Mouse (Mus musculus) frontal cortex, postnatal 36 days (tissue): ENCODE data around the gene Eya2.

Source experiments
- DNase-seq, 2 experiments: peaks; one replicate each; pipeline ENCODE4 v3.0.0; 2022; ENCODE audit warnings: low spot score in 2 of 2

Eya2 gene

DNA sequence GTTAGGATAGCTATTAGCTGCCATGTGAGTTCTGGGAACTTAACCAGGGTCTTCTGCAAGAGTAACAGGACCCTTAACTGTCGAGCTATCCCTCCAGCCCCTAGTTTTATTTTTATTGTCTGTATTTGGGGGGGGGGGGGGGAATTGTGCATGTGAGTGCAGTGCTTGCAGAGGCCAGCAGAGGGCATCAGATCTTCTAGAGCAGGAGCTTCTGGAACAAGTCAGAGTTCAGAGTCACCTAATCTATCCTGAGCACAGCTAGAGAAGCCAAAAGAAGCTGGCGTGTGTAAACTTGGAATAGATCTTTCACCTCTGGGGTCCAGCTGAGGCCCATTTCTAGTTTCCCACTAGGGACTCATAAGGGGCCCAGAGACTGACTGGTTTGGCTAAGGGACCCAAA is 1.1 kb upstream of the Eya2 start:
- no peak for DNase-seq

DNA sequence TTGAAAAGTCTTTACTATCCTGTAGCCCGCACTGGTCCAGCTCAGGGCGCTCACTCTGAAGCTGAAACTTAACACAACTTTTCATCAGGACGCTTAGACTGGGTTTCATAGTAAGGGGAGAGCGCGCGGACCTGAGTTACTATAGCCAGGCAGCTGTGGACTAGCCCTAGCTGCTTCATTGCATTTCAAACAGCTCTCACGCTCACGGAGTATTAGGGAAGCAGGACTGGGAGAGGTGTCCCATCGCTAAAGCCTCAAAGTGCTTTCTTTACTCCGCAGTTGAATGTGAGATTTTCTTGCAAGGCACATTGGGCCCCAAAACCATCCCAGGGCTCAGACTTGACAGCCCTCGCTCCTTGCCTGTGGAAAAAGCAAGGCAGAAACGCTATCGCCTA is 841 bp downstream of the Eya2 start:
- DNase-seq = no peak

DNA sequence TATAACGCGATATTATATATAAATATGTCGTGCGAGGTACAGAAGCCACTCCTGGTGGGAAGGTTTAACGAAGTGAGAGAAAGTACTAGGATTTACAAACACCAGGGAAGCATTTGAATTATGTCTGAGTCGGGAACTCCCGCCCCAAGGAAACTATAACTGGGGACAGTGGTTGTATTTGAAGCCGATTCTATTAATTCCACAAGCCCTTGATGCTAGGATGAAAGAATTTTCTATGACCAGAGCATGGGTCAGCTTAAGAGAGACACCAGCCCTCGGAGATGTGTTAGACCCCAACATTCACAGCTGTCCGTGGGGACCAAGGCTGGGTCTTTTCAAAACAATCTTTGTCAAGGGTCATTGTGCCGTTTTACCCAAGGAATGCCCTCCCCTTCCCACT is 1.3 kb downstream of the Eya2 start:
- no peak for DNase-seq

DNA sequence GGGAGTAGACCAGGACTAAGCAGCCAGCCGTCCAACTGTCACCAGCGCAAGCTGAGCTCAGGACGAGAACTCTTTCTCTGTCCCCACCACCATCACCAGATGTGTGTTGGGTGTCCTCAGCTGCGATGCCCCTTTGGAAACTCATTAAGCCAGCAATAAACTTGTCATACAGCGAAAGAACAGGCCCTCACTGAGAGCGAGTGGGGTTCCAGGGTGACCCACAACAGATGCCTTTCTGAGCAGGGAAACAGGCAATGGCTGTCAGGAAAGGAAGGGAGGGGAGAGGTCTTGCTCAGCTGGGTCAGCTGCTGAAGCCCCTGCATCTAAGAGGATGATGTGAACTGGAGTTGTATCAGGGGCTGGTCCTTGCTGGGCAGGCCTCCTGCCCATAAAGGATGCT is 2.7 kb downstream of the Eya2 start:
- DNase-seq = no peak

DNA sequence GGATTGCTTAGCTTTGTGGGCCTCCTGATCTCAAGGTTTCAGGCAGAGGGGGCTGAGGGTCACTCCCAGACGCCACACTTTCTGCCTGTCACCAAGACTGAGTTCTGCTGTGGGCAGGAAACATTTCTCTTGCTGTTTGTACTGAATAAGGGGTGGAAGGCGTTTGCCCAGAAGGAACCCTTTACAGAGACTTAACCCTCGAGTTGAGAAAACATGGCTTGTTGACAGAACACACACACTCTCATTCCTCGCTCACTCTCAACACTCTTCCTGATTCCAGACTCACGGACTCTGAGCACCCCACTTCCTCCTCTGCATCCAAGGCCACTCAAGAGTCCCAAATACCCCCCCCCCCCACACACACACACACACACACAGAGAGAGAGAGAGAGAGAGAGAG is 3.3 kb downstream of the Eya2 start:
- DNase-seq = no peak

DNA sequence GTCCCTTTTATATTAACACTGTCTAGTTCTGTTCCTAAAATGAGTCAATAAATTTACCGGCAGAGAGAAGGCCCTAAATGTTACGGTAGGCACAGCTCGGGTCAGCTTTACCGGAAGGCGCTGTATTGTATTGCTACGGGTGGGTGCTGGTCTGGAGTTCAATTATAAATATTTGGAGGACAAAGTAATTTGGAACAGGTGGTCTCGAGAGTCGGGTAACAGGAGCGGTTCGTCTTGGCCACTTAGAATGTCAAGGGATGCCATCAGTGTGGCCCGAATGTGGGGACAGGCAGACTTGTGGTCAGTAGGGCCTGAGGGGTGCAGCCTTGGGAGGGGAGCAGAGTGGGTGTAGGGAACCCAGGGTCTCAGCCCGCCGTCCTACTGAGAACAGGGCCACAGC is 4.7 kb downstream of the Eya2 start:
- DNase-seq = no peak

DNA sequence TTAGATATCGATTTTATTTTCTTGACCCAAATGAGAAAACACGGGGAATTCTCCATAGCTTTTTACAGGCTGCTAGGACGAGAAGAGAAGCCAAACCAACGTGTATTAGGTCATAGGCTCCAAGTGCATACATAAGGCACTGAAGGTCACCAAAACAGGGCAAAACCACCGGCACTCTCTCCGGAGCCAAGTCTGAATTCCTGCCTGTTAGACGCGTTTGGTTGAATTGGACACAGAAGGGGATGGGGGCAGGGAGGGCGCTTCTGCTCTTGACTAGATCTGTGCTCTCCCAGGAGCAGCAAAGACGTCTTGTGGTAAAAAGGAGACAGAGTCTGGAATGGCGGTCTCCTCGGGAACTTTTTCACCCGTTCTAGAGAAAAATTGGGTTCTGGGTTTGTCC is 6.1 kb downstream of the Eya2 start:
- no peak for DNase-seq

DNA sequence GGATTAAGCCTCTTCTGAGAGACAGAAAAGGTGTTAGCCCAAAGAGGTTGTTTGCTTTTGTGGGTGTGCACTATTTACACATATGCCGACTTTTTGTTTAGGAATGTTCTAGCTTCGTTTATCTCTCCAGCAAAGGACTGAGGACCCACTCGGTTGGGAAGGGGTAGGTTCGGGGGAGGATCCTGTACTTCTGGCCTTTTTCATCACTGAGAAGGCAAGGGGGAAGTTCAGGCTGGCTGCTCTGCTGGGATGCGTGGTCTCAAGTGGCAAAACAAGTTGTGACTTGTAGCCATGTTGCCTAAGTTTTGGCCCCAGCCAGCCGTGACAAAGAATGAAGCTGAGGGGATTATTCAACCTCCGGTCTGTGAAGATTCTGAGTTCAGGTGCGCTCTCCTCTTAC is 6.8 kb downstream of the Eya2 start:
- DNase-seq = no peak

DNA sequence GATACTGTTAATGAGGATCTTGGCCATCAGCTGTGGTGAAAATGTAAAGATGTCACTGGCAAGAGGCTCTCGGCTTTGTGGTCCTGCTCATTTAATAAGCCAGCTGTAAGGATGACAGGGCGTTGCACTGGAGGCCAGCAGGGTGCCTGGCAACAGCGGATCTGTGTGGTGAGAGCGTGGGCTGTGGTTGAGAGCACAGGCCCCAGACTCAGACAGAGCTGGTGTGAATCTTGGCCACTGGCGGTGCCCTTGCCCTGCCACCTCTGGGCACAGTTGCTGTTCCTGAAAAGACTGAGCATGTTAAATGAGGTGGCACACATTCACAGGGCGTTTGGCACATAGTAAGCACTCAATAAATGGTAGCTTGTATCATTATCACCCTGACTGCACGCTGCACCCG is 8.9 kb downstream of the Eya2 start:
- no peak for DNase-seq

DNA sequence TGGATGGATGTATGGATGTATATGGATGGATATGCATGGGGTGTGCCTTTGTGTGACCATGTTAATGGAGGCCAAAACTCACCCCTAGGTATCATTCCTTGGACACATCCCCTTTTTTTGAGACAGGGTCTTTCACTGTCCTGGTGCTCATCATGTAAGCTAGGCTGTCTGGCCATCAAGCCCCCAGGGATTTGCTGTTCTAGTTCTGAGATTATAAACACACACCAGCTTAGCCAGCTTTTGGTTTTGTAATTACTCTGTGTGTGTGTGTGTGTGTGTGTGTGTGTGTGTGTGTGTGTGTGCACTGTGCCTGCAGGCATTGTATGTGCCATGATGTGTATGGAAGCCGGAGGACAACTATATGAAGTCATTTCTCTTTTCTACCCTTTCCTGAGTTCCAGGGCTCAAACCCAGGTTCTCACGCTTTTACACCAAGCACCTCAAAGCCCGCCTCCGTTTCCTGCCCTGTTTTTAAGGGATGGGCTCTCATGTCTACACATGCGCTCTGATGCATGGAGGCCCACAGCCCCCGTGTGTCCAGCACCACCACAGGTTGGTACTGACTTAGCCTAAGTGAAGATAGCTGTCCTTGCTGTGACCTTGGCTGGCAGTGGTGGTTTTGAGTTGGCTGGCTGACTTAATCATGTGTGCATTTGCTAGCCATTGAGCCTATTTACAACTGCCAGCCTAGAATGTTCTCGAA is 16.9 kb downstream of the Eya2 start:
- no peak for DNase-seq

DNA sequence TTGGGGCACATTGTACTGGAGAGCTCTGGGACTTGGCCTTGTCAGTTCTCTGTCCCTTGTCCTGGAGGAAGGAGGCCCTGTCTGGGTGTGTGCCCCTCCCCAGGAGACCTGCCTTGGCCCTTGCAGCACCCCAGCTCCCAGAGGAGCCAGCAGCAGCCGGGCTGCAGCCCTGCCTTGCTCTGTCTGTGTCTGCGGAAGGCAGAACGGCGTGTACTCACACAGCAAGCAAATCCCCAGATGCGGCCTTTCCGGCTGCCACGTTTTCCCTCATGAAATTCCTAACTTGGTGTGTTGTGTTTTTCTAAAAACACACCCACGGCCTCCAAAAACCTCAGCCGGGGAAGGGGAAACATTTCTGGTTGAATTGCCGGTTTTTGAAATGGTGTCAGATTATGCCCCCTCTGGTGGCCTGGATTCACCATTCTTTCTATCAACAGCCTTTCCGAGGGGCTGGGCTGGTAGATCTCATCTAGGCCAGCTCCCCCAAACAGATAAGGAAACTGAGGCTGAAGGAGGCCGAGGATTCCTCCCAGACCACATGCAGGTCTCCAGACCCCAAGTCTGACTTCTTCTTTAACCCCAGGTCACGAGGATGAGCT is 19.0 kb downstream of the Eya2 start:
- peak; percentile 8 to 12 for DNase-seq

DNA sequence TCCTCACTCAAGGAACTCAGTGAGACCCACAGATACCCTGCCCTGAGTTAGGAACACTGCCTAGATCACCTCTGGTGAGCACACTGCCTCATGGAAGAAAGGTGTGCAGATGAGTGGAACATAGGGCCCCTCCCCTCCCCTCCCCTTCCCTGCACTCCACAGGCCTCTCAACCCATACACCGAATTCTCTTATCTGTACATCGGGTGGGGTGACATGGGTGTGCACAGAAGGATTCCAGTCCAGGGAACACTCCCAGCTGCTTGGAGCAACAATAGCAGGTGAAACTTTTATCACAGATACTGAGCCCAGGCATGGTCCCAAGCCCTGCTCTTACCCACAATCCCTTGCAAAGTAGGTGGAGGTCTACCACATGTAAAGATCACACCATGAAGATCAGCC is 26.7 kb downstream of the Eya2 start:
- no peak for DNase-seq

DNA sequence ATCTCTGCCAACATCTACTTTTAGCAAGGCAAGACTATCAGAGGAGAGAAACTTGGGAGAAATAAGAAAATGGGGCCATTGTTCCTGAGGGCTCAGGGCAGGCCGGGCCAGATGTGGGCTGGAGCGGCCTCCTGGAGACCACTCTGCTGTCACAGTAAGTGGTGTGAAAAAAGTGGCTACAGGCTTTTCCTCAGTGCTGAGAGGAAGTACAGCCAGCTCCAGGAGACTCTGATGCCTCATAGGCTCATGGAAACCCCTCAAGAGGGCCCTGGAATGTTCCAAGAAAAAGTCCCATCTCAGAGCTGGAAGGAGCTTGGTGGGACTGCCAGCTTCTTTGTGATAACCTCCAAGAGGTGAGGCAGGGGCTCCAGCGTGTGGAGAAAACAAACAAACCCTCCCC is 27.8 kb downstream of the Eya2 start:
- no peak for DNase-seq

DNA sequence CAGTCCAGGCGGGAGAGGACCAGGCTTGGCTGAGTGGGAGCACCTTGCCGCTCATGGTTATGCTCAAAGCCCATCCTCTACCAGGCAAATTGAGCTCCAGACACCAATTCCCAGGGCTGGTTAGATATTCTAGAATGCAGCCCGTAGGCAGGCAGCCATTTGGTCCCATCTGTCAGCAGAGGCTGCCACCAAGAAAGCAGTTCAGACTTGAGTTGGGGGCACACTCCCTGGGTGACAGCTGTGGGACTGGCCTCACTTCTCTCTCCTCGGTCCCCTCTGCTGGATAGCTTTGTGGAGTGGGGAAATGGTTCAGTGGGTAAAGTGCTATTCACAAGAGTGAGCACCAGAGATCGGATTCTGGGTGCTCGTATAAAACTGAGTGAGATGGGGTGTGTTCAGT is 32.0 kb downstream of the Eya2 start:
- no peak for DNase-seq

DNA sequence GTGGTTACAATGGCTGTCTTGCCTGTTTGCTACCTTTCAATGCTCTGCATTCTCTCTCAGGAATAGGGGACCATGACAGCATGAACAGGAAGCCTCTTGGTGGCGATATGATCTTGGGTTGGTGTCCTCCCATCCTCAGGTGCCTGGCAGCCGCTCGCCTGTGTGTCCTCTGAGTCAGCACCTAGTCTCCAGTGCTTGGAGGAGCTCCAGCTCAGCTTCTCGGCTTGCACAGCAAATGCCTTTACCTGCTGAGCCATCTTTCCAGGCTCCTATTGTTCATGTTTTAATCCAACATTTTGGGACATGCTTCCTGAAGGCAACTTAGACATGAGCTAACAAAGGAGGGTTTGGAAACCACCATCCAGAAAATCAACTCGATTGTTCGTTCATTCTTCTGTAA is 33.1 kb downstream of the Eya2 start:
- DNase-seq = no peak

DNA sequence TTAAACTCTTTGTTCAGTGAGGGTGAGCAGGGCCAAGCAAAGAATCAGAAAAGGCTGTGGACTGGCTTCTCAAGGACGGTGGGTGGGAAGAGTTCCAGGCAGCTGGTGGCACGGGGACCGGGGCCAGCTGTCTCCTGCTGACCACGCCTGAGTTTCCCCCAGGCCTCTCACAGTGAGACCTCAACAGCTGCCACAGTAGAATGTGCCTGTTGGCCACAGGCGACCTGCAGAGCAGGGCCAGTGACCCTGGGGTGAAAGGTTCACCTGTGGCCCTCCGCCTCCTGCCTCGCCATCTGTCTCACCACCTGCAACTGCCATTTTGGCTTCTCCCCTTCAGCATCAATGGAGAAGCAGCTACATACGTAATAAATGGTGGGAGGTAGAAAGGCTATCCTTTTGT is 35.1 kb downstream of the Eya2 start:
- DNase-seq = no peak

DNA sequence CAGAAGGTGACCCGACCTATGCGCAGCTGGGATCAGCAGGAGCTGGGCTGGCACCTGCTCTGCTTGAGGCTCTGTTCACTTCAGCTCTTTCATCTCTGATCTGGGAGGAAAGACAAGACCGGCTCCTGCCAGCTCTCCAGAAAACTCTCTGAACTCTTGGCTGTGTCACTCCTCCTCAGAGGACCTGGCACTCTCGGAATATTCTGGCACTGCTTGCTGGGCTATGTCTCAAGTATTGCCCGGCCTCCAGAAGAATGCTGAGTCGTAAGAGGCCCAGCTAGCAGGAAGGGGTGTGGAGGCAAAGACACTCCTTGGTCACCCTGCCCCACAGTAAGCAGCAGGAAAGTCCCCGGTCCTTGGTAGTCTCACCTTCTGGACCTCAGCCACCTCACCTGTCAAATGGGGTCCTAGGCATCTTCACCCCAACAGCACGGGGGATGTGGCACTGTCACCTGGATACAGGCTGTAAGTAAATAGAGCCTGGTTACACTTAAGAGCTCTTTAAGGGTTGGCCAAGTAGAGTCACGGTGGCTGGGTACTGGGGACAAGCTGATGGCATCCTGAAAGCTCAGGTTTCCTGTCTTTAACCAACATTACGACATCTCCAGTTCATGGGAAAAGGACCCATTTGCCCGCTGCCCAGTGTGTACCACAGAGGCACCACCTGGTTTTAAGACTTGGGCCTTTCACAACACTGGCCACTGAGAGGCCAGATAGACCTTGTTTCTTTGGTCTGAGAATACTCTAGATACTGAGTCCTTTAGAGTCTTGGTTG is 38.4 kb downstream of the Eya2 start:
- DNase-seq = no peak

DNA sequence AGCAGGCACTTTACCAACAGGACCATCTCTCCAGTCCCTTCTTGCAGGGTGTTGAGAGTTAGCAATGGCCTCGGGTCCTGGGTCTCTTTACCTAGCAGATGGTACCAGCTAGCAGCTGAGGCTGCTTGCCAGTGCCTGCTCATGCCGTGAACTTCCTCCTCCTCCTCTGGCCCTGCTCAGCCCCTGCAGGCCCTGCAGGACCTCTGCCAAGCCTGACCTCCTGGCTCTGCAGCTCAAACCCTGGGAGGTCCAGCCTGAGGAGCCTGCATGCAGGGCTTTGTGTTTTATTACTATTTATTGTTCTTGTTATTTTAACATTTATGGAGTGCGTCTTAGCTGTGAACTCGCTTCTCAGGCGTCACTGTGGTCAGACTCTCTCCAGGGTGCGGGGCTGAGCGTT is 39.6 kb downstream of the Eya2 start:
- no peak for DNase-seq

DNA sequence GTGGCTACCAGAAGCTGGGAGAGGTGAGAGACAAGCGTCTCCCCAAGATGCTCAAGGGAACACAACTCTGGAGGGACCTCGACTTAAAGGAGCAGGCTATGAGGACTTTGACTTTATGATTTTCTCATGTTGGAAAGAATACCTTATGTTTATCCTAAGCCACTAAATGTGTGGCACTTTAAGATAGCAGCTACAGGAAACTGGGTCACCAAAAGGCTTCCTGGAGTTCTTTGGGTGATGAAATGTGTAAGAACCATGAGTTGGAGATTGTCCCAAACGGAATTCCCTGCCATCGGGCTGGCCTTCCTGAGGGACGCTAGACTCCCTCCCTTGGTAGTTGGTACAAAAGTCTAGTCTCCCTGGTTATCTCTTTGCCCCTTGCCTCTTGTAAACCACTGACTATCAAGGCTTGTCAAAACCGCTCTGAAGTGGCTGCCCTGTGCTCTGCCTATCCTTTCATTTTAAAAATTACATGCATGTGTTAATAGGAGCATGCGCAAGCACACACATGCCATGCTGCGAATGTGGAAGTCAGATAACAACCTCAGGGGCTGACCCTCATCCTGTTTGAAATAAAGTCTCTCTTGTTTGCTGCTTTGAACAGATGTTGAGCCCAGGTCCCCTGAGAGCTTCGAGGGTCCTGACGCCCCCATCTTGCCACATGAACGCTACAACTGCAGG is 44.4 kb downstream of the Eya2 start:
- DNase-seq = no peak

DNA sequence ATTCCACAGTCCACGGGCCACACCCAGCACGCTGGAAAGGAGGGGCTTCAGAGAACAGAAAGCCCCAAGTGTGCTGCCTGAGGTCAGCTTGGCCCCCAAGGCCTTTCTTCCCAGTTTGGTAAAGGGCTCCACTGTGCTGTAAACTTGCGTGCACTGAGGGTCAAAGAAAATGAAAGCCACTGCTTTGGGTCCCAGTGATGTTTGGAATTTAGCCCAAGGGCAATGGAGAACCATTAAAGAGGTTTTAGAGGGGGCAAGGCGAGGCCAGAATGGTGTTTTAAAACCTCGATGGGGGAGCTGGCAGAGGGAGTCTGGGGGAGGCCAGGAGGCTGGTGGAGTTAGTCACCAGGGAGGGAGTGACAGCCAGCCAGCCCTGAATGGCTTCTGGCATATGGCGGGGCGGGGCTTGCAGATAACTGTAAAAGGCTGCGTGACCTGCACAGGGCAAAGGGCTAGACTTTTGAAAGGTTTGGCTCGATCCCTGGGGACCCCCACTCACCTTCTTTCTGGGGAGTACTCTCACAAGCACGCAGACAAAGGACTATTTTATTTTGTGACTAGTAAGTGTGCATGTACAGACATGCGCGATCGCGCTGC is 47.2 kb downstream of the Eya2 start:
- peak in 1 of 2 experiments; percentile 11 for DNase-seq

DNA sequence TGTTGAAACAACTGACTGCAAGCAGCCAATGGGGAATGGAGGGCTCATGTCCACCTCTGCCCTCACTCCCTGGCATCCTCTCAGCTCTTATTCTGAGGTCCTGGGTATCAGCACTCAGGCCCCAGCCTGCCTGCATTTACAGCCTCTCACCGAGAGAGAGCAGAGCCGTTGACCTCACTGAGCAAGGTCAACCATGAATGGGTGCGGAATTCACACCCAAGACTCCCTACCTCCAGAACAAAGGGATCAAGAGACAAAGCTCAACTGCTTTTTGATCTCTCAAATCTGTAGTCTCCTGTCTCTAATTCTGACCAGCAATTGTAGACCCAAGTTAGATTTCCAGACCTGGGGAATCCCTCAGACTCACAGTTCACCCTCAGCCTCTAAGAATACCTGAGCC is 48.8 kb downstream of the Eya2 start:
- no peak for DNase-seq

DNA sequence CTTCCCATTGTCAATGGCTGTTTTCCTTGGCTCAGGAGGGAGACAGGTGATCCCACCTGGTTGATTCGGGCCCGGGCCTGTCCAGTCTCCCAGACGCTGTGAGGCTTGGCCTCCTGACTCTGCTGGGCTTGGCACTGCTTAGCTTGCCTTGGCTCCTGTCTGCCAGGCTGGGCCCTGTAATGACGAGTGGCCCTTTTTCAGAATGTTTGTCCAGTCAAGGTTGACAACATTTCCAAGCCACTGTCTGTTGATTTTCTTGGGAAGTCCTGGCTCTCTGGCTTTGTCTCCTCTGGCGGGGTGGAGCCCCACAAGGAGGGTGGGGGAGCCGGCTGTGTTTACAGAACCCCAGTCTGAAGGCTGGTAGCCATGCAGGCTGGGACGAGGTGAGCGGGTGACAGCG is 49.2 kb downstream of the Eya2 start:
- DNase-seq = no peak
